Mouse (Mus musculus) gastrocnemius, postnatal 25 days (tissue): Measurements from ENCODE around the gene Cabp7. TPM values are rescaled to one million over a fixed set of nuclear protein-coding genes. Genes with fewer than 3 reads are reported as not detected.
A peak's percentile ranks its signal among the peaks of the same experiment; 100 is the strongest.
"Not testable (repeated sequence)": the region's sequence is repeated elsewhere in the genome, so short reads cannot be mapped to it uniquely, and the experiment has no call there.

Experiments
- DNase-seq: peaks from one replicate; pipeline ENCODE4 v3.0.0; 2022
- total RNA-seq, 2 experiments: library from RNA; stranded (reverse); gene quantifications; 1 replicate in 1 of 2; 2 replicates in 1 of 2; pipeline ENCODE4 v1.2.3; 2021

The Cabp7 gene
- total RNA-seq, 2 experiments from 2014 or later, result 0.64 to 0.80 TPM

- no peak for DNase-seq
Measured at GRCm38 (mm10) chr11:4747285-4747684, 707 bp upstream of the Cabp7 start.

GRCm38 (mm10) chr11:4745969-4746368 lies 609 bp downstream of the Cabp7 start:
- no peak for DNase-seq

DNA sequence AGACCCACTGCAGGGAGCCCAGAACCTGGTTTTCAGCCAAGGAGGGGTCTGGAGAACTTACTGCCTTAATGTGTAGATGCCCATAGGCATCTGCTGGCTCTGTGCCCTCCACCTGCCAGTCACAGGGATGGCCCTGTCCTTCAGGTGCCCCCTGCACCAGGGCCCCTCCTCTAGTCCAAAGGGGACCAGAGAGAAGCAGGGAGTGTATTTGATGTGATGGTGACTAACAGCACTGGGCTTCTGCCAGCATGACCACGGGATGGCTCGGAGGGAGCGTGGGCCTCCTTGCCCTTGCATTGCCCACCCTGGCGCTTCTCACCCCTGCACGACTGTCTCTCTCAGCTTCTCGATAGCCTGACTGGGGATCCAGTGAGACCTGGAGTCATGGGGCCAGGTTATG lies 1.9 kb downstream of the Cabp7 start:
- no peak for DNase-seq

- no peak for DNase-seq
Measured at GRCm38 (mm10) chr11:4740785-4741184, 5.8 kb downstream of the Cabp7 start.

GRCm38 (mm10) chr11:4738719-4739118 lies 7.9 kb downstream of the Cabp7 start:
- no peak for DNase-seq

GRCm38 (mm10) chr11:4737682-4738081 lies 8.9 kb downstream of the Cabp7 start:
- DNase-seq, result no peak

- no peak for DNase-seq
Measured at GRCm38 (mm10) chr11:4736355-4736754, 10.2 kb downstream of the Cabp7 start.

GRCm38 (mm10) chr11:4734179-4734578 lies 12.4 kb downstream of the Cabp7 start:
- no peak for DNase-seq

DNA sequence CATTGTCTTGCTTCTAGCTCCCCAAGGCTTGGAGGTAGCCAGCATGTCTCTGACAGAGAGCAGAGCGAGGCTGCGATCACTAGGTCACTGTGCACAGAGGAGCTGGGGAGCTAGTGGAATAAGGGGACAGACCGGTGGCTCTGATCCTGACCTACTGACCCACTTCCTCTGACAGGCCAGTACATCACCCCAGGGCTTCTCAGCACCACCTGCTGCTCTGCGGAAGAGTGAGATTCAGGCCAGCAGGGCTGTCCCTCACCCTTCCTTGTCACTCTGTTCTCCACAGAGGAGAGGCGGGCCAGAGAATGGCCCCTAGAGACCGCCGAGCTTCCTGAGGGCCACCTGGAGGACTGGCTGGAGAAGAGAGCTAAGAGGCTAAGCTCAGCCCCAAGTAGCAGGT lies 14.8 kb downstream of the Cabp7 start:
- no peak for DNase-seq

DNA sequence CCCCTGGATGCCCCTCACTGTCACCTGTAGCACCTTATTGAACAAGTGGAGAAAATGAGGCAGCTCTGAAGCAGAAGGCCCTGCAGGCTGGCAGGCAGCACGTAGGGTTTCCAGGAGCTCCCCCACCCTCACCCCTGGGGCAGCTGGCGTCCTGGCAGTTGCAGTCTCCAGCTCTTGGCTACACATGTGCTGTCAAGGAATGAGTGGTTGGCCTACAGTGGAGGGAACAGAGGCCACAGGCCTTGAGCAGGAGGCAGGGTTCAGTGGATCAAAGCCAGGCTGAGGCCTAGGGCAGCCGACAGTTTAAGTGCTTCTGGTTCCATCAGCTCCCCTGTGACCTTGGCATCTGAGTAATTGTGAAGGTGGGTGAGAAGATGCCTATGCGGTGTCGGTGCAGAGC lies 15.7 kb downstream of the Cabp7 start:
- DNase-seq, result peak; percentile 40

DNA sequence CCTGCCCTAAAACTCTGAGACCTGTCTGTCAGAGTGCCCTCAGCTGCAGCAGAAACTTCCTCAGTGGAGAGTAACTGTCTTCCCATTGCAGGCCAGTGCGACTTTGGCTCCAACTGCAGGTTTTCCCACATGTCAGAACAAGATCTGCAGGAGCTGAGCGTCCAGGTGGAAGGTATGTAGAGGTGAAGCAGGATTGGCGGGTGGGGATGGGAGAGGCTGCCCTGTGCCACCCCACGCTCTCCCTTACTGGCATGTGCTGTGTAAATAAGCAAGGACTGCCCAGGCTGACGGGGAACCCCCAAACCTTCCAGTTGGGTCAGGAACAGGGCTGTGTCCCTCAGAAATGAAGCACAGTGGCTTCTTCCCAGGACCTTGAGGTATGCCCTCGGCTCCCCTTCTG lies 16.5 kb downstream of the Cabp7 start:
- DNase-seq, result no peak

DNA sequence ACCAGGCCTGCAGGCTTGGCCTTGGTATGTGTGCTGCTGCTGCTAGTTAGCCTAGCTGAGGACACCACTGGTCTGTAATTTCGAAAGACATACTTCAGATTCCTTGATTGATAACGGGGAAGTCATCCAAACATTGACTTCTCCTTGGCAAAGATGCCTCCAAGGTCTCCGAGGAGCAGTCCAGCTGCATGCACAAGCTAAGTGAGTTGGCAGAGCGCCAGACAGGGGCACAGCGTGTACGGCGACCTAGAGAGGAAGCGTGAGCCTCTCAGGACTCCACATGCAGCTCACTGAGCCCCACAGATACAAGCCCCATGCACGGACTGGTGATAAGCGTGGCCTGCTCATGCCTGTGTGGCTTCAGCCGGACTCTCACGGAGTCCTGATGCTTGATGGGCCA lies 17.0 kb downstream of the Cabp7 start:
- no peak for DNase-seq

- no peak for DNase-seq
Measured at GRCm38 (mm10) chr11:4721728-4722127, 24.9 kb downstream of the Cabp7 start.

DNA sequence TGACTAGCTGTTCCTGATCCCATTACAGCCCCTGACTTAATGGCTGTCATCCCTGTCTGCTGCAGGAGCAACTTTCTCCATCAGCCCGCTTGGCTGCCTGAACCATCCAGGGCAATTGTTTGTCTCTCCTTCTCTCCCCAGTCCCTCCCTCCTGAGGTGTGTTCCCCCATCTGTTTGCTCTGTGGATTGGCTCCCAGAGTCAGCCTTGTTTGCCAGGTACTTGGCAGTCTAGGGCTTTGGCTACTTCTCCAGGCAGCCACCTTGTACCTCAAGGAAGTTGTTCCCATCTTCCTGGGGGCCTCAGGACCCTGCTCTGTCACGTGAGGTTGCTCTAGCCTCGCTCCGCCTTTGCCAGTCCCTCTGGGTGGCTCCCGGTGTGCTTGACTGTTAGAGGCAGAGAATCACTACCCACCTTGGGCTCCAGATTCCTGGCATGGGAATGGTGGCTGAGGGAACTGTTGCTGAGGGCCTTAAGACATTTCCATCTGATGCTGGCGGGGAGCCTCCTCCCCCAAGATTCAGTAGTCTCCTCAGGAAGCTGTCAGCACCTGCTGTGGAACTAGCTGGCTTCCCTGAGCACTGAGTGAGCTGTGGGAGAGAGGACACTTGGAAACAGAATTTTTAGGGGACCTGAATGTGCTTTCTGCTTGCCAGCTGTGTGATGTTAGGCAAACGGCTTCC lies 25.5 kb downstream of the Cabp7 start:
- no peak for DNase-seq

GRCm38 (mm10) chr11:4720393-4720792 lies 26.2 kb downstream of the Cabp7 start:
- DNase-seq, result no peak

GRCm38 (mm10) chr11:4719961-4720360 lies 26.6 kb downstream of the Cabp7 start:
- no peak for DNase-seq

- no peak for DNase-seq
Measured at GRCm38 (mm10) chr11:4718548-4718947, 28.0 kb downstream of the Cabp7 start.

DNA sequence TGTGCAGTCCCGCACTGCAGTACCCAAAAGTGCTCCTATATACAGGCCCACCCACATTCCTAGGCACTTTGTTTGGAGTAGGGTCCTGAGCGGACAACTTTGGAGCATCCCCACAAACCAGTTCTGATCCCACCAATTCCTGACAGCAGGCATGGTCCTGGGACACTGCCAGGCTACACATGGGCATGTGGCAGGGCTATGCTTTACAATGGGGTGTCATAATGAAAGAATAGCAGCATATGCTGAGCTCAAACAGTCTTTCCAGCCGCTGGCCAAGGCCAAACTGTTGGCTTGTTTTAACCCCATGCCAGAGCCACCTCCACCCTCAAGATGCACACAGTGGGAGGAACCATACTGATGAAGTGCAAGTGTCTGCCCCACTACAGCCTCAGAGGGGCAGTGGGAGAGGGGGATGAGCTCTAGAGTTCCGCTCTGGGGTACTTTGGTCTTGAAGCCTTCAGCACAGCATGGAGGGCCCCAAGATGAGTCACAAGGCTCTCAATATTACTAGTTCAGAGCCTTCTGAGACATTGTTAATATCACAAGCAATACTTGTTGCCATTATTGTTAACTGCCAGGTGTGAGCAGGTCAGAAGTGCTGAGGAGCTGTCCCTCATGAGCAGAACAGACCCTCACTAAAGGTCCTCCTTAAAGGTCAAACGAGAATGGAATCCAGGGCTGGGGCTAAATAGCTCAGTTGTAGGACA lies 29.9 kb downstream of the Cabp7 start:
- DNase-seq, result no peak

- DNase-seq, result no peak
Measured at GRCm38 (mm10) chr11:4715596-4715995, 31.0 kb downstream of the Cabp7 start.

DNA sequence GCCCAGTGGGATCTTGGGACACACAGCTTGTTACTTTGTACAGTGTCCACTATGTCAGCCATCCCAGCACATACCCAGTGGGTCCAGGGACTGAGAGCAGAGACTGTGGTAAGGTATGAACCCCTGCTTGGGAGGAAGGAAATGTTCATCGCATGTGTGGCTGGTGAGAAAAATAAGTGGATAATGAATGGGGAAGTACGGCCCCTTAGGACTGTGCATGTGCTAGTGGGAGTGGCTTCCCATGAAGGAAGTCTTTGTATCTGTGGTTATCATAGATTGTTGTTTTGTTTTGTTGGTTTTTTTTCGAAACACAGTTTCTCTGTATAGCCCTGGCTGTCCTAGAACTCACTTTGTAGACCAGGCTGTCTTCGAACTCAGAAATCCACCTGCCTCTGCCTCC lies 31.9 kb downstream of the Cabp7 start:
- no peak for DNase-seq

GRCm38 (mm10) chr11:4712822-4713221 lies 33.8 kb downstream of the Cabp7 start:
- DNase-seq, result no peak

DNA sequence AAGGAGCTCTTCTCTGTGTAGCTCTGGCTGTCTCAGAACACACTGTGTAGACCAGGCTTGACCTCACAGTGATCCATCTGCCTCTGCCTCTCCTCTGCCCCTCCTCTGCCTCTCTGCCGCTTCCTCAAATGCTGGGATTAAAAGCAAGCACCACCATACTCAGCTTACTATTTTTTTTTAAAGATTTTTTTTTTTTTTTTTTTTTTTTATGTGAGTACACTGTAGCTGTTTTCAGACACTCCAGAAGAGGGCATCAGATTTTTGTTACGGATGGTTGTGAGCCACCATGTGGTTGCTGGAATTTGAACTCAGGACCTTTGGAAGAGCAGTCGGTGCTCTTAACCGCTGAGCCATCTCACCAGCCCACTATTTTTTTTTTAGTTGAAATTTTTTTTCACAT lies 36.4 kb downstream of the Cabp7 start:
- DNase-seq, result not testable (repeated sequence)

- no peak for DNase-seq
Measured at GRCm38 (mm10) chr11:4705178-4705577, 41.4 kb downstream of the Cabp7 start.
